Mouse (Mus musculus) kidney, embryonic 16.5 days (tissue): ENCODE data around the gene Ptprt. TPM values are rescaled to one million over a fixed set of nuclear protein-coding genes. Genes with fewer than 3 reads are reported as not detected.

Experiments used
- ATAC-seq: fragments of 200-750 bp; cut with Nextera tagmentation; 2 replicates; pipeline ENCODE4 v1.8.0; 2017; ENCODE audit warnings: moderate TSS enrichment; ENCODE audit not compliant: low FRiP score, low TSS enrichment
- H3K27ac ChIP-seq: fragments of 300-500 bp; sonication (generic); 2 replicates; pipeline ENCODE4 v1.5.1; 2014; ENCODE audit warnings: low read length
- H3K27me3 ChIP-seq: fragments of 300-500 bp; sonication (generic); 2 replicates; pipeline ENCODE4 v1.6.1; 2014; ENCODE audit warnings: low read length, control low read depth, mixed read lengths; ENCODE audit not compliant: insufficient read depth
- H3K36me3 ChIP-seq: fragments of 300-500 bp; sonication (generic); 2 replicates; pipeline ENCODE4 v1.6.1; 2014; ENCODE audit warnings: low read length, control low read depth, mixed read lengths; ENCODE audit not compliant: insufficient read depth
- H3K4me1 ChIP-seq: fragments of 300-500 bp; sonication (generic); 2 replicates; pipeline ENCODE4 v1.6.1; 2014; ENCODE audit warnings: low read length, control low read depth, mixed read lengths; ENCODE audit not compliant: insufficient read depth
- H3K4me2 ChIP-seq: fragments of 300-500 bp; sonication (generic); replicated peaks from 2 replicates; pipeline ENCODE4 v1.6.1; 2014; ENCODE audit warnings: low read depth, low read length
- H3K4me3 ChIP-seq: fragments of 300-500 bp; sonication (generic); 2 replicates; pipeline ENCODE4 v1.5.1; 2014; ENCODE audit warnings: mild to moderate bottlenecking, low read length
- H3K9ac ChIP-seq: fragments of 300-500 bp; sonication (generic); replicated peaks from 2 replicates; pipeline ENCODE4 v1.6.1; 2014; ENCODE audit warnings: low read length
- H3K9me3 ChIP-seq: fragments of 300-500 bp; sonication (generic); 2 replicates; pipeline ENCODE4 v1.6.1; 2016; ENCODE audit warnings: low read length, control low read depth
- WGBS: fragments of 180-500 bp; shearing (Covaris S2); extraction: QIAGEN DNeasy Blood & Tissue Kit; methylation state at CpG from one replicate; pipeline ENCODE4 v1.1.7; 2014; 5-methylcytosine and 5-hydroxymethylcytosine counted together
- polyA plus RNA-seq: library from polyadenylated mRNA; unstranded; fragments of >200 nt; fragmentation: Nextera tagmentation; extraction: Ambion mirVana; gene quantifications from 2 replicates; pipeline ENCODE4 v1.2.1, GENCODE M21; 2015

Ptprt gene
- polyA plus RNA-seq, 1 experiment from 2014 or later, result 3.2 TPM

GRCm38 (mm10) chr2:161961179-161962163 lies 699.5 kb downstream of the Ptprt start:
- no peak overlapping the region for H3K27ac ChIP-seq

GRCm38 (mm10) chr2:161945424-161945823 lies 715.5 kb downstream of the Ptprt start:
- no peak overlapping the region for H3K9ac ChIP-seq
- H3K36me3 ChIP-seq, result no peaks in the 10 kb centered on the region
- H3K27me3 ChIP-seq, result no peaks in the 10 kb centered on the region
- H3K9me3 ChIP-seq, result no peaks in the 10 kb centered on the region
- no peak for ATAC-seq
- H3K4me1 ChIP-seq, result no peaks in the 10 kb centered on the region
- H3K4me2 ChIP-seq, result no peak overlapping the region
- 95% methylated on average over 6 of the region's 6 CpGs for WGBS
- H3K27ac ChIP-seq, result no peak overlapping the region
- H3K4me3 ChIP-seq, result no peak overlapping the region

More at GRCm38 (mm10) chr2:161961179-161962163, 699.5 kb downstream of the Ptprt start:
- H3K27me3 ChIP-seq, result no peaks in the 10 kb centered on the region
- no peaks in the 10 kb centered on the region for H3K4me1 ChIP-seq
- ATAC-seq, result no peak
- H3K36me3 ChIP-seq, result no peaks in the 10 kb centered on the region
- no peak overlapping the region for H3K9ac ChIP-seq
- no peaks in the 10 kb centered on the region for H3K9me3 ChIP-seq
- H3K4me2 ChIP-seq, result no peak overlapping the region
- WGBS, result 84% methylated on average over 7 of the region's 7 CpGs
- H3K4me3 ChIP-seq, result no peak overlapping the region

GRCm38 (mm10) chr2:161944689-161945088 lies 716.3 kb downstream of the Ptprt start:
- Histone ChIP-seq H3K4me1 (no peaks in the 10 kb centered on the region), H3K9me3 (no peaks in the 10 kb centered on the region), H3K27ac (no peak overlapping the region), H3K27me3 (no peaks in the 10 kb centered on the region), H3K9ac (no peak overlapping the region), H3K36me3 (no peaks in the 10 kb centered on the region), H3K4me3 (no peak overlapping the region), H3K4me2 (no peak overlapping the region)
- WGBS, result 81% methylated on average over 4 of the region's 4 CpGs
- ATAC-seq, result no peak

- H3K27me3 ChIP-seq, result no peaks in the 10 kb centered on the region
- no peak for ATAC-seq
- no peaks in the 10 kb centered on the region for H3K4me1 ChIP-seq
- H3K4me2 ChIP-seq, result no peak overlapping the region
- no peaks in the 10 kb centered on the region for H3K9me3 ChIP-seq
- H3K9ac ChIP-seq, result no peak overlapping the region
- no peaks in the 10 kb centered on the region for H3K36me3 ChIP-seq
- H3K27ac ChIP-seq, result no peak overlapping the region
- no peak overlapping the region for H3K4me3 ChIP-seq
- WGBS, result 74% methylated on average over 2 of the region's 2 CpGs
These were observed 719.0 kb downstream of the Ptprt start for GRCm38 (mm10) chr2:161941991-161942390.

- peaks cover 3% of the 10 kb centered on the region; the same call in 1 of the 2 replicates for H3K9me3 ChIP-seq
- no peaks in the 10 kb centered on the region for H3K27me3 ChIP-seq
- H3K36me3 ChIP-seq, result no peaks in the 10 kb centered on the region
- no peaks in the 10 kb centered on the region for H3K4me1 ChIP-seq
- no peak overlapping the region for H3K9ac ChIP-seq
- no peak overlapping the region for H3K4me3 ChIP-seq
- H3K27ac ChIP-seq, result no peak overlapping the region
- no peak overlapping the region for H3K4me2 ChIP-seq
- no peak for ATAC-seq
- WGBS, result 83% methylated on average over 7 of the region's 7 CpGs
These were observed 753.7 kb downstream of the Ptprt start for GRCm38 (mm10) chr2:161907214-161907613.

GRCm38 (mm10) chr2:161902196-161902595 lies 758.8 kb downstream of the Ptprt start:
- H3K27me3 ChIP-seq, result no peaks in the 10 kb centered on the region
- 86% methylated on average over 3 of the region's 3 CpGs for WGBS
- no peaks in the 10 kb centered on the region for H3K4me1 ChIP-seq
- H3K4me2 ChIP-seq, result no peak overlapping the region
- H3K27ac ChIP-seq, result no peak overlapping the region
- no peaks in the 10 kb centered on the region for H3K36me3 ChIP-seq
- no peak for ATAC-seq
- peaks cover 3% of the 10 kb centered on the region; the same call in 1 of the 2 replicates for H3K9me3 ChIP-seq
- no peak overlapping the region for H3K9ac ChIP-seq
- no peak overlapping the region for H3K4me3 ChIP-seq

GRCm38 (mm10) chr2:161884446-161884845 lies 776.5 kb downstream of the Ptprt start:
- no peak overlapping the region for H3K27ac ChIP-seq
- H3K36me3 ChIP-seq, result no peaks in the 10 kb centered on the region
- H3K4me2 ChIP-seq, result no peak overlapping the region
- no peak overlapping the region for H3K9ac ChIP-seq
- WGBS, result 92% methylated on average over 4 of the region's 4 CpGs
- H3K9me3 ChIP-seq, result no peaks in the 10 kb centered on the region
- H3K4me1 ChIP-seq, result no peaks in the 10 kb centered on the region
- H3K27me3 ChIP-seq, result no peaks in the 10 kb centered on the region
- H3K4me3 ChIP-seq, result no peak overlapping the region
- ATAC-seq, result no peak

GRCm38 (mm10) chr2:161882580-161882979 lies 778.4 kb downstream of the Ptprt start:
- Histone ChIP-seq H3K4me2 (no peak overlapping the region), H3K27me3 (no peaks in the 10 kb centered on the region), H3K4me3 (no peak overlapping the region), H3K9me3 (no peaks in the 10 kb centered on the region), H3K9ac (no peak overlapping the region), H3K4me1 (no peaks in the 10 kb centered on the region), H3K36me3 (no peaks in the 10 kb centered on the region), H3K27ac (no peak overlapping the region)
- 73% methylated on average over 4 of the region's 4 CpGs for WGBS
- ATAC-seq, result no peak

- no peak for ATAC-seq
- WGBS, result 89% methylated on average over 3 of the region's 3 CpGs
- Histone ChIP-seq H3K4me1 (no peaks in the 10 kb centered on the region), H3K4me2 (no peak overlapping the region), H3K27me3 (no peaks in the 10 kb centered on the region), H3K9me3 (no peaks in the 10 kb centered on the region), H3K27ac (no peak overlapping the region), H3K36me3 (no peaks in the 10 kb centered on the region), H3K4me3 (no peak overlapping the region), H3K9ac (no peak overlapping the region)
These were observed 780.0 kb downstream of the Ptprt start for GRCm38 (mm10) chr2:161880941-161881340.

- 42% methylated on average over 4 of the region's 4 CpGs for WGBS
- Histone ChIP-seq H3K4me1 (no peaks in the 10 kb centered on the region), H3K27ac (no peak overlapping the region), H3K9me3 (no peaks in the 10 kb centered on the region), H3K4me3 (no peak overlapping the region), H3K9ac (no peak overlapping the region), H3K36me3 (no peaks in the 10 kb centered on the region), H3K27me3 (no peaks in the 10 kb centered on the region), H3K4me2 (no peak overlapping the region)
- ATAC-seq, result no peak
These were observed 795.7 kb downstream of the Ptprt start for GRCm38 (mm10) chr2:161865231-161865630.
